Mouse (Mus musculus) urinary bladder, postnatal 4 days (tissue): Measurements from ENCODE around the gene Gm4707.
"Not testable (repeated sequence)": the region's sequence is repeated elsewhere in the genome, so short reads cannot be mapped to it uniquely, and the experiment has no call there.

Experiments used
- DNase-seq, 2 experiments: peaks; one replicate each; pipeline ENCODE4 v3.0.0; 2021 to 2022; ENCODE audit warnings: low spot score in 2 of 2

The Gm4707 gene

DNA sequence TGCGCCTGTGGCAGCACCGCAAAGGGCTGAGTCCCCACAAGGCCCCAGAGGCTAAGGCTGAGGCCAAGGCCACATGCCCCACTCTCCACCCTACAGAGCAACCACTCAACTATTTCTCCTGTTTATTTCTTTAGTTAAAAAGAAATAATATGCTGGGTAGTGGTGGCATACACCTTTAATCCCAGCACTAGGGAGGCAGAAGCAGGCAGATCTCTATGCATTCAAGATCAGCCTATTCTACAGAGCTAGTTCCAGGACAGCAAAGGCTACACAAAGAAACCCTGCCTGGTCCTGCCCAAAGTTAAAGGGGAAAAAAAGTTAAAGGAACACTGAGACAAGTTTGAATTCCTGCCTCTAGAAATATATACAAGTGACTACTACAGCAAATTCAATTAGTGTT lies at the start of gene Gm4707:
TSS of gene Gm4707 (minus strand) at position 101 of the 400 bp plus-strand sequence.
- DNase-seq: no peak

DNA sequence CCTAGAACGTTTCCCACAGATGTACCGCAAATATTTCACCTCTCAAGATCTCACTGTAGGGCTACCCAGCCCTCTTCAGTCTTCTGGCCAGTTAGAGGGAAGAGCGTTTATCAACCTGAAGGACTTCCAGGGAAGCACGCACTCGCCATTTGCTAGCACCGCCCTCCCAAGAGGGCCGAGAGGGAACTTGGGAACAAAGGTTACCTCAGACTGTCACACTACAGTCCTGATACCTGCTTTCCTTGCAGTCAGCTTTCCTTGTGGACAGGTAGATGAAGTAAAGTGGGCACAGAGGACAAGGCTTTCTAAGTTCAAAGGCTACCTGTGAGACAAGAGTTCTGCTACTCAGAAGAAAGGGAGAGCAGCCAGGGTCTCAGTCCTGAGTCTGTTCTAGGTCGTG lies 47.1 kb upstream of the Gm4707 start:
- DNase-seq: no peak

DNA sequence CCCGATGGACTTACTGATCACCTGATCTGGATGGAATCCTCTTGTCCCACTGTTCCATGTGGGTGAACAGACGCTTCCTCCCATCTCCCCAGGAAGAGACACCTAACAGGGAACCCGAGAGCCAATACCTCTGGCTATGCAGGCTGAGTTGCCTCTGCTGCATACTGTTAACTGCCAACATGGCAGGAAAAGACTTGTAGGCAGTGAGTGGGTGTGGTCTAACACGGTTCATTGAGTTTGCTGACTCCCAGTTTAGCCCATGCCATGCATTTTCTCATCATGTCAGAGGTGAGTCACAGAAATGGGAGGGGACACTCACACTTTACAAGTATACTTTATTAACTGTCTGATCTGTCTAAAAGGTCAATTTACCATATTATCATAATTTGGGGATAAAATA lies 36.1 kb upstream of the Gm4707 start:
- DNase-seq: no peak

DNA sequence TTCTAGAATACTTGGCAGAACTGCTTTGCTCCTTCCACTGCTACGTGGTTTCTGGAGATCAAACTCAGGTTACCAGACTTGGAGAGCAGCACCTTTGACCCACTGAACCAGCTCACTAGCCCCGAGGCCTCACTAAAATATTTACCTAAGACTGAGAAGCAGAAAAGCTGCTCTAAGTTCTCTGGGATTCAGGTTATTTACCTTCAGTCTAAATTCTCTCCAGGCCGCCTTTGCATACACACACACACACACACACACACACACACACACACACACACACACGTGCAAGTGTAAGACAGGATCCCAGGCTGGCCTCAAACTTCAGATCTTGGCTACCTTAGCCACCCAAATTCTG lies 31.6 kb upstream of the Gm4707 start:
- no peak for DNase-seq

DNA sequence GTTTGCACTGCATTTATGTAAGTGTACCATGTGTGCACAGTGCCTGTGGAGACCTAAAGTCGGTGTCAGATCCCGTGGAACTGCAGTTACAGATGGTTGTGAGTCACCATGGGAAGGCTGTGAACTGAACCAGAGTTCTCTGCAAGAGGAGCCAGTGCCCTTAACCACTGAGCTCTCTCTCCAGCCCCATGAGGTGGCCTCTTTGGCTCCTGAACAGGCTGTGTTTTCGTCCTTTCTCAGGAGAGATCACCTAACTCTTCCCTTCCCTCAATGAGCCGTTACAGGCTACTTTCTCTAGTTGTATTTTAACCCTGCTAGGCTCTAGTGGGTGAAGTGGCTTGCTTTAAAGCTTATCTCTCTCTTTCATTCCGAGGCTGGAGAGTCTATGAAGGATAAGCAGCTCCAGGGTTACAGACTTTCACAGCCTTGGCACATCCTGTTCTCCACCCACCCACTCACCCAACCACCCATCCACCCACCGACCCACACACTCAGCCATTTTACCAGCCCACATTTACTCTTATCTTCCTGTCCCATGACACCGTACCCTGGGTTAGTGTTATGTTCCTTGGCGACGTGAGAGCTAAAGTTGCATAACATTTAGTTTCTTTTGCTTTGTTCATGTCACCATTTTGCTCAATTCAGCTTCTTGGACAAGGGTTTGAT lies 31.1 kb upstream of the Gm4707 start:
- DNase-seq: no peak

DNA sequence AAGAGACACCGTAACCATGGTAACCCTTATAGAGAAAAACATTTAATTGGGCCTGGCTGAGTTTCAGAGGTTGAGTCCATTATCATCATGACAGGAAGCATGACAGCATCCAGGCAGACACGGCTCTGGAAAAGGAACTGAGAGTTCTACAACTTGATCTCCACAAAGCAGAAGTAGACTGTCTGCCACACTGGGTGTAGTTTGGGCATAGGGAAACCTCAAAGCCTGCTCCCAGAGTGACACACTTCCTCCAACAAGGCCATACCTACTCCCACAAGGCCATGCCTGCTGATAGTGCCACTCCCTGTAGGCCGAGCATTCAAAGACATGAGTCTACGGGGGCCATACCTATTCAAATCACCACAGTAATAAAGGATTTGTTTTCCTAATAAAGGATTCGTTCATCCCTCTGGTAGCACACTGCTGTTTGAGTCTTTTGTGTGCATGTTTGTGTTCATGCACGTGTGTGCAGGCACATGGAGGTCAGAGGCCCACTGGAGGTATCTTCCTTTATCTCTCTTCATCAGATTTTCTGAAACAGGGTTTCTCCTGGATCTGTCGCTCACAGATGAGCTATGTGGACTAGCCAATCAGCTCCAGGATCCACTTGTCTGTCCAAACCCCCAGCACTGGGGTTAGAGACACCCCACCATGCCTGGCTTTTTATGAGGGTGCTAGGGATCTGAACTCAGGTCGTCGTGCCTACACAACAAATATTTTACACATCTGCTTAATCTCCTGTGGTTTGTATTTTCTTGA lies 30.2 kb upstream of the Gm4707 start:
- DNase-seq: no peak

DNA sequence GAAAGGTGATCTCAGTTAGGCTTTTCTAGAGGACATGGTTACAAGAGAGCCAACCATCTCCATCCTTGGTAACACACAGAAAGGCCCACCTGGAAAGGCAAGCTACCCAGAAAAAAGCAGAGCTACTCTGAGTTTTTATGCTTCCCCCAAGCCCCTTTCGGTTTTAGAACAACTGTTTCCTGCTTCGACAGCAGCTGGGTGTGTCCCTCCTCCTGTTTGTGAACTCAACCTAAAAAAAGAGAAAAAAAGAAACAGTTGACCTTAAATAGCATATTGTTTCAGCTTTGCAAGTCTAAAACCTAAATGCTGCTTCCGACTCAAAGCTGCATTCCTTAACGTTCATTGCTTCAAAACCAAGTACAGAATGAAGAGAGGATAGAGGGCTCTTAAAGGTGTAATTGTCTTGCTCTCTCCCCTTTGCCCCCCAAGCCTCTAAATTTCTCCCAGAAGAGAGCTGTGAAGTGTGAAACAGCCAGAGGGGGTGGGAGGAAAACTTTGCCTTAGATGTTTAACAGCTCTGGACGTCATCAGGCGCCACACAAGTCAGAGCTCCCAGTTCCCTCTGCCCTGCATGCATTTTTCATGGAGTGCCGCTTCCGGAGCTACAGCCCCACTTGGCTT lies 26.6 kb upstream of the Gm4707 start:
- DNase-seq: no peak

DNA sequence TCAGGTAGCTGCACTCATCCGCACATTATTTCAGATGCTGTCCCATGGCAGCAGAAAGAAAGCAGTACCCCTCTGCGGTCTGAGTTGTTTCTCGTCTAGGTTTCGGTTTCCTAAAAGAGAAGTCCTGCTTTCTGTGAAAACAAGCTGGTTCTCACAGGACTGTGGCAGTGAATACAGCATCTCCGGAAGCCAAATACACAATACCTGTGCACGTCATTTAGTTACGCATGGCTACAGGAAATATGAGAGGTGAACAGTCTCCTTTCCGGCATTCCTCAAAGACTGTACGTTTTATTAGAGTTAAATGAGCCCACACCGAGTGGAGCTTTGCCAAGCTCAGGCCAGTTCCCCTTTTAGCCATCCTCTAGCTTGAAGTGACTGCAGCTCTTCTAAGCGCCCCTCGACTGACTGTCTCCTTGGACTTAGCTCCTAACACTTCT lies 26.1 kb upstream of the Gm4707 start:
- DNase-seq: no peak

DNA sequence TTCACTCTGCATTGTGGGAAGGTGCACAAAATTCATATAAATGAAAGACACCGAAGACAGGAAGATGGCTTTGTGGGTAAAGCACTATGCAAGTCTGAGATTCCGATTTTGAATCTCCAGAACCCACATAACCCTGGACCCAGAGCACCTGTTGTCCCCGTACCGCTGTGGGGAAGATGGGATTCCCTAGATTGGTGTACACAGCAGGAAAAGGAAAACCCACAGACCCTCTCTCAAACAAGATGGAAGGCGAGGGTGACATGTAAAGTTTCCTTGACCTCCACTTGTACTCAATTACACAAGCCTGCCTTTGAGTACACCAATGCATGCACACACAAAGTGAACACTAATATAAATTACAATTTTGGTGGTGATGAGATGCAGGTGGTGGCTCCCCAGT lies 25.0 kb upstream of the Gm4707 start:
- no peak for DNase-seq

DNA sequence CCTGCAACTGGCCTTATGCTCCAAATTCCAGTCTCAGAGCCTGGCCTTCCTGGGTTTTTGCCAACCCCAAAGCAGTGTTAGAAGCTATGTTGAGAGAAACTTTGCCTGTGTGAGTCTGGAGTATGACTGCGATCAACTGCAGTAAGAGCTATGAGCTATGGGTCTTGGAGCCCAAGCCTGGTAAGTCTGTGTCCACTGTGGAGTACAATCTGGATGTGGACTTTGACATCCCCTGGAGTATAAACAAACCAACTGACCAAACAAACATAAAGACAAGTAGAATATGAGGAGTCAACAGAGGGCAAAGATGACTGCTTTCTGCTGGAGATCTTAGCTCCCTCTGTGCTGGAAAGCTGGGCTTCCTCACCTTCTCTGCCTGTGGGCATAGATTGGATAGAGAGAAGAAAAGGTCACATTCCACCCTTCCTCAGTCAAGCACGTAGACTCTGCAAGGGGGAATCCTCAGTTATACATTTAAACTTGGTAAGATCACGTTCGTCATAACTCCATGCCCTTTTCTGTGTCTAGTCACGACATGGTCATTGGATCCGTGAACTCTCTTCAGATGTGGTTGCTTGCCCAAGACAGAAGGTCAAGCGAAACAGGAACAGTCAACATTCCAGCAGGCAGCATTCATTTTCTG lies 23.8 kb upstream of the Gm4707 start:
- DNase-seq: no peak

DNA sequence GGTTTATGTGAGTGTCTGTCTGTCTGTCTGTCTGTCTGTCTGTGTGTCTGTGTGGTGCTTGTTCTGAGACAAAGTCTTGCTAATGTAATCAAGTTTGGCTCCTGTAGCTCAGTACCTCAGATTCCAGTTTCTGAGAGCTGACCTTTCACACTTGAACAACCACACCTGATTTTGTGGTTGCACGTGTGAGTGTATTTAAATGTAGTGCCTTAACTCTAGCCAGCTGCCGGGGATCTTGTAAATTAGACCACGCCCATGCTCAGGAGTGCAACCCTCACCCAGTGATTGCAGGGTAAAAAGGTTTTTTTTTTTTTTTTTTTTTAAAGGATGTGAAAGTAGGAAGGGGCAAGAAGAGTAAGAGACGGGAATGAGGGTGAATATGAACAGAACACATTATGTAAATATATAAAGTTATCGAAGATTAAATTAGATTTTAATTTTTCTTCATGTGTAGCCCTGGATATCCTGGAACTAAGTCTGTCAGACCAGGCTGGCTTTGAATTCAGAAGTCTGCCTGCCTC lies 19.7 kb upstream of the Gm4707 start:
- DNase-seq: no peak

DNA sequence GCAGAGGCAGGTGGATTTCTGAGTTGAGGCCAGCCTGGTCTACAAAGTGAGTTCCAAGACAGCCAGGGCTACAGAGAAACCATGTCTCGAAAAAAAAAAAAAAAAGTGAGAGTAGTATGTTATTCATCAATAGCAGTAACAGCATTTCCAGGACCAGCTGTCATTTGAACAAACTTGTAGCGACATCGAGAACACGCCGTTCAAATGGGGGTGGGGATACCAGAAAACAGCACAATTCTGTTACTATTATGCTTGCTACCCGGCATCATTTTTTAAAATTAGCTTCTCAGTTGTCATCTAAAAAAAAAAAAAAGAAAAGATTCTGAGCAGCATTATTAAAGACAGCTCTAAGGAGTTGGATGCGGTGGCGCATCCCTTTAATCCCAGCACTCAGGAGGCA lies 17.8 kb upstream of the Gm4707 start:
- DNase-seq: no peak

DNA sequence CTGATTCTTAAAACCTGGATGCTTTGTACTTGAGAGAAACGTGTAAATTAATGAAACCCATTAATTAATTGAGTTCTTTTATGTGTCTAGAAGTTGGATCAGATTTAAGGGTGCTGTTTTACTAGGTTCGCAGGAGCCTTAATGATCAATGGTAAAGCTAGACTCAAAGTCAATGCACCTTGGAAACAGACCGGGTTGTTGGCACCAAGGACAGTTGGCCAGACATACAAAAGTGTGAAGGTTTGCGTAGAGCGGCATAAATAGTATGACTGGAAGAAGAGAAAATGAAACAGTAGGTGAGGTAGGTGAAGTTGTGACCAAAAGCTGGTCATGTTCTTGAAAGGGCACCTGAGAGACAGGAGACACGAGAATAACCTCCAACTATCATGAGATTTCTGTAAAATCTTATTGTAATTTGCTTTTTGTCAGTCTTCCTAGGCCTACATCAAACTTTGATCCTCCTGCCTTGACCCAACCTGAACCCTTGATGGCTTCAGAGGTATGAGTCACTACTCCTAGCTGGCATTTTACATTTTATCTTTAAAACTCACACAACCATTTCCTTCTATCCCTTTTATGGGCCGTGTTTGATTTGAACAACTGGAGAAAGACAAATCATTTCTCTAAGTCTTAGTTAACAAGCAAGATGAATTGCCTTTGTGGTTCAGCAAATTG lies 16.8 kb upstream of the Gm4707 start:
- DNase-seq: no peak

DNA sequence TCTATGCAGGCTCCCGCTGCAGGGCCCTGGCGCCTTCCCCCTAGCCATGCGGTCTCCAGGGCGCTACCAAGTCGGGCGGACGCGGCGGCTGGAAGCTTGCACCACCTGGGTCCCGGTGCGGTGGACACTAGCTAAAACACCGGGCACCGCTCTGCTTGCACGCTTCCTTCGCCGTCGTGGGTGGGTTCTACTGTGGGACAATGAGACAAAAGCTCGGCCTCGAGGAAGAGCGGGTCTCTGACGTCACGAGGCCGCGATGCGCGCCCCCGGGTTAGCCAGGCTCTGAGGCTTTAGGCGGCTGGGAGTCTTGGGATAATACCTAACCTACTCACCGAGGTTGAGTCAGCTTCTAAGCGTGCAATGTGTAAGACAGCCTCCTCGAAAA lies 16.0 kb upstream of the Gm4707 start:
- peak in 1 of 2 experiments; percentile 69 for DNase-seq

DNA sequence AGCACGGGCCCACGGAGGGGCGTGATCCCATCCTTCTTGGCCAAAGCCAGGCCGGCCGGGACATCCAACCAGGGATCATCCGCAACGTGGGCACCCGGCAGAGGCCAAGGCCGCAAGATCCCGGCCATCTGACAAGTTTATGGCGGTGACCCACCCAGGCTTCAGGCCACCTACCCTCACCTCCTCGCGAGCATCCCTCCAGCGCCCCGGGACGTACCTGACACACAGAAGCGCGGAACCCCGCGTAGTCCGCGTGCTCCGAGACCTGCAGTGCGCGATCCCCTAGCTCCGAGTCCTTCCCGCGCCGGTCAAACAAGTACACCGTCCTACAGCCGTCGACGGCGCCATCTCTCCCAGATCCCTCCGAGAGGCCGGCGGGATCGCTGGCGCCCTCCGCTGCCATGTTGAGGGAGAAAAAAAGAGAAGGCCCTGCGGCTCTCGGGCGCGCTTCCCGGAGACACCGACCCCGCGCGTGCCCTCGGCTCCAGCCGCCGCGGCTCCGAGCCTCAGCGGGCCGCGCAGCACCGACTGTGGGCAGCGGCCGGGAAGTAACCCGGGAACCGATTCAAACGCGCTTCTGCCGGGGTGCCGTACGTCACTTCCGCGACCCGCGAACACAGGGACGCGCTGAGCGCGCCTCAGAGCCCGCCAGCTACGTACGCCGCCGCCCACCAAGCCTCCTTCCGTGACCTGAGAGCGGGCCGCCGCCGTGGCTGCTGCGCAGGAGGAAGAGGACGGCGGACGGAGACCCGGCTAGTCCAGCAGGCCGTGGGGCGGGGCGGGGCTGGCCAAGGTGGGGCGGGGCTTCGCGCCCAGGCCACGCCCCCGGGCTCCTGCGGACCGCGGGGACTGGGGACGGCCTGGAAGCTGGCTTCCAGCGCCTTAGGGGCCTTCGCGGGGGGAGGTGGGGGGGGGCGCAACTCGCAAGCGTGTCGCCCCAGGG lies 15.3 kb upstream of the Gm4707 start, which contains the start of gene Smchd1:
TSS of gene Smchd1 (minus strand) at position 582 of the 943 bp plus-strand sequence.
- DNase-seq: peak; percentile 92 to 94

DNA sequence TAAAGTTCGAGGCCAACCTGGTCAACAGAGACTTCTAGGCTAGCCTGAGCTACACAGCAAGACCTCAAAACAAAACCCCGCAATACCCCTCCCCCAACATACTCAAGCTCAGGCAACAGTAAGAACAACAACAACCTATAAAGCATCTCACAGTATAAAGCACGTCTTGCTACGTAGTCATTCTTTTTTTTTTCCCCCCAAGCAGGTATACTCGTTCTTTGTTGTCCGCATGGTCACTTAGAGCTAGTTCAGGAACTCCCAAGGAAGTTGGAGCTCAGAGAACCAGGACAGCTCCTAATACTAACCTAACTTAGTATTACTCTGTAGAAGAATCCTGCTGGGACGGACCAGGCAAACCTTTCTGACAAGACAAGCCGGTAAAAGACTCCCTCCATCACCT lies 14.4 kb upstream of the Gm4707 start:
- DNase-seq: no peak

DNA sequence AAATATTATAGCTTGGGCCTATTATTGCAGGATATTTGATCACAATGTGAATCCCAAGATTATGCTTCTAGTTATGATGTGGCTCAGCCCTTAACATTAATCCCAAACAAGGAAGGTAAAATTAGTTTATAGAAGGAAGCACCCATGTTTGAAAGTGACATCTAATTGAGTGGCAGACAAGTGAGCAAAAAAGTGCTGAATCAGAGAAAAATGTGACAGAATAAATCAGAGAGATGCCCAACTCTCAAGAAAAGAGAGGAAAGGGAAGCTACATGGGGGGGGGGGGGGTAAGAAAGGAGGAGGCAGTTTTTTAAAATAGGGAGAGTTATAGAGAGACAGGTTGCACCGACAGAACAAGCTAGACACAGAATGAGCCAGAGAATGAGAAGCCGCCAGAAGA lies 11.5 kb upstream of the Gm4707 start:
- no peak for DNase-seq

DNA sequence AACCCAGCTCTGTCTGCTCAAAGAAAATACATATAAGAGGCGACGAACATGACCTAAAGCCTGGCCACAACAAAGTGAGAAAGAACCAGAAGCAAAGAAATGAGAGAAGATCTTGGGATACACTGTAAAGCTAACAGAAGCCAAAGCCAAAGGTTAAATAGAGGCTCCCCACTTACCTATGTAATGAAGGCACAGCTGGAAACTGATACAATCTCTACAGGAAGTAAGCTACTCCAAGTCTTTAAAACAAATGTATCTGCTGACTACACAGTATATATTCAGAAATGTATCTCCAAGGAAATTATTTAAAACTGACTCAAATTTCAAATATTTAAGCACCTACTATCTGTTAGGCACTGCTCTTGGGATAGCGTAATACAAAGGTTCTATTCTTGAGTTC lies 594 bp upstream of the Gm4707 start:
- no peak for DNase-seq

DNA sequence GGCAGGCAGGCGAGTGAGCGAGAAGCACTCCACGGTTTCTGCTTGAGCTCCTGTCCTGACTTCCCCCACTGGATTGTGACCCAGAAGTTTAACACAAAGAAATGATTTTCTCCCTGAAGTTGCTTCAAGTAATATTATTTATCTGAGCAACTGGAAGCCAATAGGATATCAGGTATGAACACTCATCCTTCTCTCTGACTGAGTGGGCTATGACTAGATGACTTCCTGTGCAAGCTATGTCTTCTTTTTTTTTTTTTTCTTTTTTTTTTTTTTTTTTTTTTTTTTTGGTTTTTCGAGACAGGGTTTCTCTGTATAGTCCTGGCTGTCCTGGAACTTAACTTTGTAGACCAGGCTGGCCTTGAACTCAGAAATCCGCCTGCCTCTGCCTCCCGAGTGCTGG lies 2.4 kb downstream of the Gm4707 start:
- not testable (repeated sequence) for DNase-seq

DNA sequence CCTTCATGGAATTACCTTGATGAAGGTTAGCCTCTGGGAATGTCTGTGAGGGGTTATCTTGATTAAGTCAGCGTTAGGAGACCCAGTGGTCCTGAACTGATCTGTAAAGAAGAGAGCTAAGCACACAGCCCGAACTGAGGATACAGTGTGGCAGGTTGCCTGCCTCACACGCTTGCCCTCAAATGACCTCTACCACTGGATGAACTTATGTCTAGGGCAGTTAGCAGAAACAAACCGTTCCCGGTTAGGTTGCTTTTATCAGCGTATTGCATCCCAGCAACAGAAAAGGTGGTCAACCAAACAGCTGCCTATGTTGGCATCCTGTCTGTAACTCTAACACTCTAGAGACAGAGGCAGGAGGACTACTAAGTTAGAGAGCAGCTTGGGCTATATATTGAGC lies 14.5 kb downstream of the Gm4707 start:
- no peak for DNase-seq

DNA sequence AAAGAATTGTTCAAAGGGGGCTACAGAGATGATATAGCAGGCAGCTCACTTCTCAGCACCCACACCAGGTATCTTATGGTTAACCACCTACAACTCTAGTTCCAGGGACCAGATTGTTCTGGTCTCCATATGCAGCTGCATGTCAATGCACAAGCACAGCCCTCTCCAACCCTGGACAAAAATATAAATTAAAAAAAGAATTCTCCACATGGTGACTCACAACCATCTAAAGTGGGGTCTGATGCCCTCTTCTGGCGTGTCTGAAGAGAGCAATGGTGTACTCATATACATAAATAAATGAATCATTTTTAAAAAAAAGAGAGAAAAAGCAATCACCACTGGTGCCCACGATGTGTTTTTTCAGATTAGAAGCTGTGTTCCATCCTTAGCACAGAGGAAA lies 15.0 kb downstream of the Gm4707 start:
- no peak for DNase-seq
